ENCODE assay signal across 25 mouse cellular contexts in the genomic region with DNA sequence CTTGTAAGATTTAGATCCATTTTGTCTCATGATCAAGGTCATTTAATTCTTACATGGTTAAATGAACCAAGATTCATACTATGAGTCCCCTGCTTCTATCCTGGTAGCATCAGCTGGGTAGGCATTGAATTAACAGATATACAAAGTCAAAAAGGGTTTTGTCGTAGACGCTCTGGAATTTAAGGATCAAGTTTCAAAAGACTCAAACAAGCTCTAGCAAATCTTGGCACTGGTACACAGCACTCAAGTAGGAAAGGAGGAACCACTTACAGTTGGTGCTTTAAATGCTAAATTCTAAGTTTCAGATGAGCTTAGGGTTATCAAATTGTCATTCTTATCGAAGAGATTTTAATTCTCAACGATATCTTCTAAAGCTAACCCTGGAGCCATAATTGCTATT. TPM values are rescaled to one million over a fixed set of nuclear protein-coding genes. Genes with fewer than 3 reads are reported as not detected.
DNase-seq lines count a peak whose midpoint lies in the region; ATAC-seq lines count a peak whose summit lies in the region.
"Had no signal": no experiment of that assay in that cellular context is flagged by ENCODE, and none has a peak within 500 bp of the region (broad histone marks: within the 10 kb centered on the region; RNA-seq: fewer than 3 reads in every experiment).

No protein-coding gene starts in this region.

- no peaks in the 10 kb centered on the region for H3K9me3 ChIP-seq in lung, embryonic 16.5 days (ENCODE audit: control insufficient read depth, low read length)
- H3K9me3 ChIP-seq: embryonic facial prominence, embryonic 12.5 days; forebrain, embryonic 12.5 days; forebrain, embryonic 15.5 days; heart, embryonic 10.5 days; heart, embryonic 13.5 days; hindbrain, embryonic 12.5 days; hindbrain, embryonic 15.5 days had no signal

- H3K4me2 ChIP-seq in lung, embryonic 16.5 days (ENCODE audit: low read depth, low read length), result no peak overlapping the region
- H3K4me2 ChIP-seq: embryonic facial prominence, embryonic 12.5 days; forebrain, embryonic 12.5 days; forebrain, embryonic 15.5 days; heart, embryonic 13.5 days; hindbrain, embryonic 12.5 days; hindbrain, embryonic 15.5 days had no signal

- intact Hi-C loops in heart, postnatal 14 days (cut with DNase I), result no loop called here

- no peaks in the 10 kb centered on the region for H3K36me3 ChIP-seq in lung, embryonic 16.5 days (ENCODE audit: control insufficient read depth, insufficient read depth, low read length)
- H3K36me3 ChIP-seq: embryonic facial prominence, embryonic 12.5 days; forebrain, embryonic 12.5 days; forebrain, embryonic 15.5 days; heart, embryonic 10.5 days; heart, embryonic 13.5 days; hindbrain, embryonic 12.5 days; hindbrain, embryonic 15.5 days had no signal

- H3K4me3 ChIP-seq in lung, embryonic 16.5 days (ENCODE audit: low read length), result no peak overlapping the region
- H3K4me3 ChIP-seq: embryonic facial prominence, embryonic 12.5 days; erythroblast, embryonic 14.5 days; forebrain, embryonic 12.5 days; forebrain, embryonic 15.5 days; heart, embryonic 10.5 days; heart, embryonic 13.5 days; hindbrain, embryonic 12.5 days; hindbrain, embryonic 15.5 days had no signal

- no peaks in the 10 kb centered on the region for H3K4me1 ChIP-seq in lung, embryonic 16.5 days (replicated peaks; ENCODE audit: control insufficient read depth, insufficient read depth, low read length)
- H3K4me1 ChIP-seq: embryonic facial prominence, embryonic 12.5 days; forebrain, embryonic 12.5 days; forebrain, embryonic 15.5 days; heart, embryonic 10.5 days; heart, embryonic 13.5 days; hindbrain, embryonic 12.5 days; hindbrain, embryonic 15.5 days had no signal

- WGBS in lung, embryonic 16.5 days, result 32% methylated on average over 4 of the region's 4 CpGs

- no peaks in the 10 kb centered on the region for H3K27me3 ChIP-seq in lung, embryonic 16.5 days (ENCODE audit: control insufficient read depth, insufficient read depth, low read depth, low read length)
- H3K27me3 ChIP-seq: embryonic facial prominence, embryonic 12.5 days; forebrain, embryonic 12.5 days; forebrain, embryonic 15.5 days; heart, embryonic 13.5 days; hindbrain, embryonic 12.5 days; hindbrain, embryonic 15.5 days had no signal

- ATAC-seq in lung, embryonic 16.5 days (ENCODE audit: low read depth), result peak; percentile 20; the same call in 1 of the 2 replicates
- ATAC-seq: CD4-positive, CD25-positive, alpha-beta regulatory T cell, adult 4 months; forebrain, embryonic 15.5 days had no signal

- DNase-seq in heart, adult 8-10 months (ENCODE audit: low spot score), result peak; percentile 3
- no peak for DNase-seq in heart, postnatal 14 days
- no peak for DNase-seq in lung, postnatal 14 days
- DNase-seq in 3T3-L1 (ENCODE audit: low read depth, low spot score), result peak; percentile 18
- DNase-seq in c-Kit-positive CD71-positive TER-119-positive erythroid progenitor cells, embryonic 14.5 days (ENCODE audit: low spot score), result no peak
- DNase-seq: adrenal gland, adult 2 months; adrenal gland, postnatal 14 days; cerebellum, adult 11-12 months; cerebellum, adult 8-10 months; cerebellum, postnatal 10 days; cerebellum, postnatal 36 days; embryo, embryonic 11 days; gastrocnemius, postnatal 25 days had no signal

- no peak overlapping the region for H3K27ac ChIP-seq in lung, embryonic 16.5 days (ENCODE audit: low read length)
- H3K27ac ChIP-seq: embryonic facial prominence, embryonic 12.5 days; forebrain, embryonic 12.5 days; forebrain, embryonic 15.5 days; heart, embryonic 10.5 days; heart, embryonic 13.5 days; hindbrain, embryonic 12.5 days; hindbrain, embryonic 15.5 days had no signal

- H3K9ac ChIP-seq in lung, embryonic 16.5 days (ENCODE audit: low read length), result no peak overlapping the region
- H3K9ac ChIP-seq: embryonic facial prominence, embryonic 12.5 days; forebrain, embryonic 12.5 days; forebrain, embryonic 15.5 days; heart, embryonic 13.5 days; hindbrain, embryonic 12.5 days; hindbrain, embryonic 15.5 days had no signal

RNA-seq across cellular contexts. Expression of a gene that starts 30.9 kb away (rescaled TPM):
- 10 to 100 TPM; 20.3 to 22.2 (median 21.3) TPM for total RNA-seq in heart, adult 8-10 months (2022)
- total RNA-seq in heart, postnatal 14 days (2021), result 10 to 100 TPM; 22.8 to 25.5 TPM
- polyA plus RNA-seq in lung, embryonic 16.5 days (2015; fragmentation: Nextera tagmentation; extraction: Ambion mirVana), result 33.3 and 33.8 TPM in 2 replicates
- total RNA-seq: hematopoietic stem cell, adult 5-6 weeks; MEL had no signal
- polyA plus RNA-seq: CD4-positive, CD25-positive, alpha-beta regulatory T cell, adult 4 months; erythroblast, embryonic 14.5 days had no signal

Comparison
In these comparisons a context has a peak if more than half of its experiments do, and no peak if none do; other contexts are left out.
1. DNase-seq: peak in heart, adult 8-10 months (single experiment) and 3T3-L1 (single experiment); none in heart, postnatal 14 days (0 of 2), lung, postnatal 14 days (single experiment) and c-Kit-positive CD71-positive TER-119-positive erythroid progenitor cells, embryonic 14.5 days (single experiment).